Mouse (Mus musculus) mesoderm, embryonic 11.5 days (tissue): ENCODE measurements at regions not wholly inside any gene's neighbourhood (a gene's known extent, or its start where the extent isn't known, plus 50 kb on each side); places are given as distances from the start of the nearest gene placed in this dataset.

Source experiments
- DNase-seq: peaks from one replicate; pipeline ENCODE4 v3.0.0-alpha.2; 2012; ENCODE audit warnings: low read depth, low spot score

DNA sequence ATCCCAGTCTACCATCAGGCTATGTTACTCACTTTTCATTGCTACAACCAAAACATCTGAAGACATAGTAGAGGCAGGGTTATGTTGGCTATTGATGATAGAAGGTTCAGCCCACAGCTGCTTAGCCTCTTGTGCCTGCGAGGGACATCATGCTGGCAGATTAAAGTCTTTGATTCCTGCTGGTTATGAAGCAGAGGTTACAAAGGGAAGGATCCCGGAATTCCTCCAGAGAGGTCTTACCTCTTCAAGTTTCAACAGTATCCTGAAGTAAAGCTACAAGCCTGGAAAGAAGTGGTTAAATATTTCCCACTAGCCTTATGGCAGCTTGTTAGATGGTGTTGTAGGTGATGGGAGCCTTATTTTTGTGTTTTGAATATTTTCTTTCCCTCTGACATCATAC, 58.6 kb upstream of the Shb start:
- no peak for DNase-seq

DNA sequence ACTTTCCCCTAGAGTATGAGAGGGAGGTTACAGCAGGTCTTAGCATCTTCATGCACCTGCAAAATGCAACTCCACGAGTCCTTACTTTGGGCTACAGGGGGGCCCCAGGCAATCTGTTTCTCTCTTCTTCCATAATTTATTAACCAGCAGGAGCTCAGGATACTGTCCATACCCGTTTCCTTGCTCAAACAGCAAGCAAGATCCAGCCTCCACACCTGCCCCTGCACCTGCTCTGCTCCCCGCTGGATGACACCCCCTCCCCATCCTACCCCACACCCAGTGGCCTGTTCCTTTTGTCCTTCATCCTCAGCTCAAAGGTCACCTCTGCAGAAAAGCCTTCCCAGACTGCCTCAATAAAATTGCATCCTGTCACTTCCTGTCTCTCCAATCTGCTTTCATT, 56.1 kb upstream of the Shb start:
- no peak for DNase-seq

GRCm38 (mm10) chr4:45587202-45587601, 54.9 kb upstream of the Shb start:
- no peak for DNase-seq

DNA sequence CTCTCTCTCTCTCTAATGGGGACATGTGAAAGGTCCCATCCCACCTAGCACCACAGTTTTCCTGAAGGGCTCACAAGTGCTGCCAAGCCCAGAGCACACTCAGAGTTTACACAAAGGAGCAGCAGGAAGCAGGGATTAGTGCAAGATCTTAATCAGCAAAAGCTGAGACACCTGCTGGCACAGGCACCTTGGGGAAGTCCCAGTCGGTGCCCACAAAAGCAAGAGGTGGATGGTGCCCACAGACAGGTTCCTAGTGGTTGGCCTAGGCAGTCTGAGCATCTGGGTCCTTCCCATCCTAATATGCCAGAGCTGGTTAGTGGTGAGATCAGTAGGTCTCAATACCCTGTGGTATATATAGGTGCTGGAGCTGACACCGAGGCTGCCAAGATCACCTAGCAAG, 54.0 kb upstream of the Shb start:
- DNase-seq = no peak

DNA sequence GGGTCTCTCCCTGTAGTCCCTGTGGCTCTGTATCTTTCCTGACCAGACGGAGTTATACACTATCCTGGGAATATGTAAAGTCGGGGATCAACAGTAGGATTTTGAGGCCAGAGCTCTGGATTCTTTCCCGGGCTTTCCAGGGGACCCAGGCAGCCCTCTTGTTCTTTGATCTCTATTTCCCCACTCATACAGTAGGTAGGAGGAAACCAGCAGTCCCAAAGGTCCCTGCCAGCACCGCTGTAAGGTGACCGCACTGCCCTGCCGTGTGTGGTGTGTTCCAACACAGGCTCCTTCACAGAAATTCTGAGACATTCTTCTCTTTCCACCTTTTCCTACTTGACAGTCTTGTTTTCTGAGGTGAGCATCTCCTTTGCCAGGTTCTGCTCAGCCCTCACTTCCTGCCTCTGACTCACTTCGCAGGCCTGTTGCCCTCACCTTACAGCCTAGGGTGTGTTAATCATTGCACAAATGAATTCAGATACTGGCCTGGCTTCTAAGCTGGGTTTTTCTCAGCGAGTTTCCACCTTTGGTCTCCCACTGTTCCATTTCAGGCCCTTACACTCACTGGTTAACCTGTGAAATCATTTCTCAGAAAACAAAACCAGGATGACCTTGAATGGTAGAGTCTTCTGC, 53.0 kb upstream of the Shb start:
- DNase-seq = no peak

DNA sequence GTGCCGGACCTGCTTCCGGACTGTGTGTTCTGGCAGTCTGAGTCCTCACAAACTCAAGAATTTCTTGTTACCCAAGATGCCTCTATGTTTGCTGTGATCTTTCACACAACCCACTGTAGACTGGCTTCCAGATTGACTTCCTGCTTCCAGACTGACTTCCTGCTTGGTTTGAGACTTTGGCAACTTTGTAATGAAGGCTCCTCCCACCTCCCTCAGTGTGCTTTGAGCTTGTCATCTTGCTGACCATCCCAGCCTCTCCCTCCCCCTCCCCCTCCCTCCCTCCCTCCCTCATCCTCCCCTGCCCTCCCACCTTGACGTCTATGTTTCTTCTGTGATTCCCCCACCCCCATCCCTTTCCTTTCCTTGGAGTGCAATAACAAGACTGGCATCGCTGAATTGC, 51.7 kb upstream of the Shb start:
- no peak for DNase-seq

GRCm38 (mm10) chr4:45582496-45582895, 50.2 kb upstream of the Shb start:
- no peak for DNase-seq
